Mouse (Mus musculus): ENCODE data around the gene Prkd3. TPM values are rescaled to one million over a fixed set of nuclear protein-coding genes. Genes with fewer than 3 reads are reported as not detected.

Gene Prkd3
- total RNA-seq, 1 experiment from 2014 or later = 85.4 TPM

Other genes with a start within 250 kb of the Prkd3 start
- 12.3 to 29.5 TPM (median 25.0 TPM) in 3 replicates for gene Heatr5b, start 185.5 kb downstream of the Prkd3 start, total RNA-seq (2017)
- gene Gpatch11, start 185.2 kb downstream of the Prkd3 start, total RNA-seq (2017) = 57.6 to 86.9 TPM (median 66.9 TPM) in 3 replicates
- gene Eif2ak2, start 138.2 kb downstream of the Prkd3 start, total RNA-seq (2017) = 20.6 to 56.7 TPM (median 46.8 TPM) in 3 replicates
- gene Sult6b1, start 113.8 kb downstream of the Prkd3 start, total RNA-seq (2017) = not detected in 3 replicates
- 44.9 to 54.5 TPM (median 46.9 TPM) in 3 replicates for gene Cebpzos, start 104.3 kb downstream of the Prkd3 start, total RNA-seq (2017)
- 139 to 178 TPM (median 141 TPM) in 3 replicates for gene Cebpz, start 83.8 kb downstream of the Prkd3 start, total RNA-seq (2017)
- gene Ndufaf7, start 83.7 kb downstream of the Prkd3 start, total RNA-seq (2017) = 40.7 to 61.7 TPM (median 53.5 TPM) in 3 replicates
- 4.3 to 7.2 TPM (median 6.2 TPM) in 3 replicates for gene Qpct, start 31.1 kb upstream of the Prkd3 start, total RNA-seq (2017)

Measured in monocyte, adult 5-6 weeks (primary cell).